Mouse (Mus musculus) E14TG2a.4 (cell line): Measurements from ENCODE around the gene Sept11.

Experiments used
- CTCF ChIP-seq: conservative IDR thresholded peaks from 2 replicates; pipeline ENCODE4 v1.5.1; 2014; ENCODE audit warnings: low read length
- NANOG ChIP-seq: IDR thresholded peaks from 2 replicates; pipeline ENCODE4 v1.6.1; 2014; ENCODE audit warnings: borderline replicate concordance, low read length, mixed read lengths
- POU5F1 ChIP-seq: IDR thresholded peaks from 2 replicates; pipeline ENCODE4 v1.6.1; 2014; ENCODE audit warnings: low read length, borderline replicate concordance

DNA sequence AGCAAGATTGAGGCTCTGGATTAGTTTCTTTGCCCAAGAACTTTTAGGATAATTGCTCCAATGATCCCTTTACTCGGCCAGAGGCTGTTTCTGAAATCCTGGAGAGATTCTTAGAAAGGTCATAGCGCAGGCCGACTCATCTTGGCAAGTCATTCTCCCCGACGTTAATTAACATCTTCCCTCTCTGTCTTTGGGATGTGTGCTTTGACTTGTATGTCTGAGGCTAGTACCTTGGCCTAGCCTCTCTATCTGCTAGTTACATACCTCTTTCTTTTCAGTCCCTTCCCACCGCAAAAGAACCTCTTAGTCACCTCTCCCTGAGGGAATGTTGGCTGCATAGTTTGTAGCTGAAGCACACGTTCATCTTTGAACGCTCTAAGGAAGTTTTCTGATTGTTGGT, 10.4 kb downstream of the Sept11 start:
- TF ChIP-seq CTCF (no peak), NANOG (no peak), POU5F1 (no peak)
